Mouse (Mus musculus): ENCODE data around the gene Rasal2. TPM values are rescaled to one million over a fixed set of nuclear protein-coding genes. Genes with fewer than 3 reads are reported as not detected.

The Rasal2 gene
- 1 to 10 TPM; 2.0 to 2.2 TPM for total RNA-seq (2023)

DNA sequence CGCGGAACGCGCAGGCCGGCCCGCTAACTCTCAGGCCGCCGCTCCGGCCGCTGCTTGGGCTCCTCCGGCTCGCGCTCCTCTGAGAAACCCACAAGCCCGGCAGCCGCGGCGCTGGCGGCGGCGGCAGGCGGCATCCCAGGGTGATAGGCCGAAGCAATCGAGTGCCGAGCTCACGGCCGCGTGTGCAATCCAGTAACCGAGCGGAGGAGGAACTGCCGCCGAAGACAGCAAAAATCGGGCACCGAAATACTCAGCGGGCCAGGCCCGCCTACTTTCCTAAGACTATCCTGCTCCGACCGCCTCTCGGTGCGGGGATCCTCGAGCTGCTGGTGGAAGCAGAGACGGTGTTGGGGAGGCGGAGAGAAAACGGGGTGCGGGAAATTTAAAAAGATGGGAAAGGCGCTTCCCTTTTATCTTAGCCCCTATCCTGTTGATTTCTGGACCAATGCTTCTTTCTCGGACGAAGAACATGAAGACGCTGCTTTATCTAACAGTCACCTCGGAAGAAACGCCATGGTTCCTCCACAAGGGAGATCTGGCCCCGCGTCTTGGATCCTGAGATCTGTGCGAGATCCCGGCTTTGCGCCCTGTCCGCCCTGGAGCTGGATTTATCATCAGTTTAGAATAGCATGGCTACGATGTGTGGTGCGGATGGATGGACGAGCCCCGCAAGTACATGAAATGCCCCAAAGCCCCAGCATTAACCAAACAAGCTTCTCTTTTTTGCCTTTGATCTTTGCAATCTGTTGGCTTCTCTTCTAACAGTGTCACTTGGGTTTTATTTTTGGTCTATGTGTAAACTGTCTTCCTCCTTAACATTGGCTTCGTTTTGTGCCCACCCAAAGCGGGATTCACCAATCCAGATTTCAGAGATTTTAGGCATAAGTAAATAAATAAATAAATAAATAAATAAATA lies at the start of gene Rasal2:
TSS of gene Rasal2 (minus strand) at position 142 of the 916 bp plus-strand sequence.

DNA sequence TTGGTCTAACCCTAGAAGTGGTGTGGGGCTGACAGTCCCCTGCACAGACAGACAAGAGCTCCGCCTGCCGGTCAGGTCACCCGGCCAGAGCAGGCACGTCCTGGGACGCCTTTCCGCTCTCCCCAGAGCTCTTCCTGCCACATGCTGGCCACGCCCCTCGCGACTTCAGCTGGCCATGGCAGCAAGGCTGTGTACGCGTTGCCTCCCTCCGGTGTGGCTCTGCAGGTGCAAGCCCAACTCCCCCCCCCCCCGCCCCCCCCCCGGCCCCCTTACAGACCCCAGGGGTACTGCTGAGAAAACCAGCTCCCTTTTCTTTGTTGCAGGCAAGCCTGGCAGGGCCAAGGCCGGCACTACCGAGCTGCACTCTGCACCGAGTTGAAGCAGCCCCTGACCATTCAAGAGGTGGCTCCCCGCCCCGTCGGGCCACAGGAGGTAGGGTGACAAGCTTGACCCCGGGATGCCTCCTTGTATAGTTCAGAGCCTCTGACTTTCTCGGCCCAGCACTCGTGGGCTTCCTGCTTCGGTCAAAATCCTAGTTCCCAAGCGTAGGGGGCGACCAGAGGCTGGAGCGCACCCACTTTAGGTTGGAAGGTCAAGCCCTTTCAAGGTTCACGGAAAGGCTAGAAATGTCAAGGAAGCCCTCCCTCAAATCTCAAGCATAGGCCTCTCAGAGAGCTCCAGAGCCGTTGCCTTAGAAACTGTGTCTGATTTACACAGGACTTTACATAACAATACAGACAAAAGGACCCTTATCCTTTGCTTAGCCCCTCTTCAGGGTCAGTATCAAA lies 46.2 kb upstream of the Rasal2 start, which contains the start of gene Cryzl2:
TSS of gene Cryzl2 (plus strand) at position 157 of the 788 bp plus-strand sequence.

DNA sequence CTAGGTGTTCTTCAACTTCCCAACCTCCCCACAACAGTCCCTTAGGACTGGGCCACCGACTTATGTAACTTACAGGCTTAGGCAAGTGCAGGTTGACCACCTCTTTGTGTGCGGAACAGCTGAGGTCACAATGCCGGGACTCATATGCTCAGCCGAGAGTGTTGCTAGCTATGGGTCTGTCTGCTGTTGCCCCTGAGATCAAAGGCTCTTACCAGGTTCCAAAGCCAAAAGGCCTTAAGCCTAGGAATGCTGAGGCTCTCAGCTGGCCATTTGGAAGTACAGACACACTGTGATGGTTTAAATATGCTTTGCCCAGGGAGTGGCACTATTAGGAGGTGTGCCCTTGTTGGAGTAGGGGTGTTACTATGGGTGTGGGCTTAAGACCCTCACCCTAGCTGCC lies 303.8 kb downstream of the Rasal2 start, which contains the start of gene Tex35:
TSS of gene Tex35 (minus strand) at position 101 of the 400 bp plus-strand sequence.

Other genes with a start within 250 kb of the Rasal2 start
- 1 to 10 TPM; 3.9 to 4.2 TPM for gene Cryzl2, start 46.0 kb upstream of the Rasal2 start, total RNA-seq (2023)
- gene Sec16b, start 94.1 kb upstream of the Rasal2 start, total RNA-seq (2023): under 1 TPM; 0.62 to 0.95 TPM